Mouse (Mus musculus) brown adipose tissue, adult 24 weeks (tissue): ENCODE data around the gene D230025D16Rik. TPM values are rescaled to one million over a fixed set of nuclear protein-coding genes. Genes with fewer than 3 reads are reported as not detected.
A peak's percentile ranks its signal among the peaks of the same experiment; 100 is the strongest.
"Not testable (repeated sequence)": the region's sequence is repeated elsewhere in the genome, so short reads cannot be mapped to it uniquely, and the experiment has no call there.

Source experiments
- H3K27ac ChIP-seq: fragments of 200-500 bp; replicated peaks from 2 replicates; pipeline ENCODE4 v1.5.1; 2012; ENCODE audit warnings: low read depth, mild to moderate bottlenecking, low read length
- H3K4me1 ChIP-seq: fragments of 200-500 bp; 2 replicates; pipeline ENCODE4 v1.6.1; 2012; ENCODE audit warnings: low read length, mixed read lengths; ENCODE audit not compliant: control insufficient read depth, insufficient read depth, insufficient read length
- H3K4me3 ChIP-seq: fragments of 200-500 bp; 2 replicates; pipeline ENCODE4 v1.5.1; 2012; ENCODE audit warnings: low read depth, mild to moderate bottlenecking, low read length, moderate library complexity; ENCODE audit not compliant: insufficient read depth
- polyA plus RNA-seq: library from polyadenylated mRNA; stranded (reverse); fragments of >200 nt; gene quantifications from 2 replicates; pipeline ENCODE4 v1.2.4, GENCODE M21; 2012; ENCODE audit not compliant: missing spikeins, insufficient read depth, insufficient read length

D230025D16Rik gene
- polyA plus RNA-seq, 1 experiment = 15.1 TPM

- H3K4me3 ChIP-seq = peak within 1 kb of the TSS; percentile 75
- H3K4me1 ChIP-seq = peaks cover 9% of the 10 kb centered on the region
- peak within 1 kb of the TSS; percentile 61; the same call in 1 of the 2 replicates for H3K27ac ChIP-seq
Measured at GRCm38 (mm10) chr8:105289805-105290460, 65.0 kb downstream of the D230025D16Rik start, which contains the start of gene 4931428F04Rik. 4931428F04Rik (minus strand) TSS chr8:105289864.

GRCm38 (mm10) chr8:105290554-105291314 lies 65.8 kb downstream of the D230025D16Rik start:
- no peak overlapping the region for H3K4me3 ChIP-seq
- no peak overlapping the region for H3K27ac ChIP-seq

GRCm38 (mm10) chr8:105291364-105291763 lies 66.4 kb downstream of the D230025D16Rik start:
- H3K27ac ChIP-seq, H3K4me3 ChIP-seq, H3K4me1 ChIP-seq: not testable (repeated sequence)

More at GRCm38 (mm10) chr8:105290554-105291314, 65.8 kb downstream of the D230025D16Rik start:
- peaks cover 9% of the 10 kb centered on the region for H3K4me1 ChIP-seq

- H3K4me3 ChIP-seq, H3K4me1 ChIP-seq: not testable (repeated sequence)
Measured at GRCm38 (mm10) chr8:105291802-105292201, 66.9 kb downstream of the D230025D16Rik start.

GRCm38 (mm10) chr8:105292471-105292870 lies 67.5 kb downstream of the D230025D16Rik start:
- Histone ChIP-seq H3K4me1 (peaks cover 9% of the 10 kb centered on the region), H3K4me3 (no peak overlapping the region), H3K27ac (no peak overlapping the region)

More at GRCm38 (mm10) chr8:105291802-105292201, 66.9 kb downstream of the D230025D16Rik start:
- not testable (repeated sequence) for H3K27ac ChIP-seq

DNA sequence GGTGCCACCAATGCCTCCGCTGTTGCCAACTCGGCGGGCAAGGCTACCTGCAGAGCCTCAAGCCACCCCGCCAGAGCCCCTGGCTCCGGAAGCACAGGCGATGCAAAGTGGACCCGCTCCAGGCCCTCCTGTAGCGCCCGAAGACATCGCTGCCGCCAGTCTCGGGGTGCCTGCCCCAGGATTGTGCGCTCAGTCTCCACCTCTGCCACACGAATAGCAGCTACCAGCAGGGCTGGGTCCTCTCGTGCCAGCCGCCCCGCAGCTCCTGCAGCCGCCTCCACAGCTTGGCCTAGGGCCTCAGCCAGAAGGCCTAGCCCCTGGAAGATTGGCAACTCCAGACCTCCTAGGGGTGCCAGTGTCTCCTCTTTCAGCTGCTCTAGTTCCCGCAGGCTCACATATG lies 68.5 kb downstream of the D230025D16Rik start:
- peaks cover 9% of the 10 kb centered on the region for H3K4me1 ChIP-seq
- no peak overlapping the region for H3K4me3 ChIP-seq
- no peak overlapping the region for H3K27ac ChIP-seq

GRCm38 (mm10) chr8:105294776-105295175 lies 69.8 kb downstream of the D230025D16Rik start:
- Histone ChIP-seq H3K4me3 (peak overlapping the region; percentile 55), H3K4me1 (peaks cover 11% of the 10 kb centered on the region), H3K27ac (peak overlapping the region; percentile 80)

DNA sequence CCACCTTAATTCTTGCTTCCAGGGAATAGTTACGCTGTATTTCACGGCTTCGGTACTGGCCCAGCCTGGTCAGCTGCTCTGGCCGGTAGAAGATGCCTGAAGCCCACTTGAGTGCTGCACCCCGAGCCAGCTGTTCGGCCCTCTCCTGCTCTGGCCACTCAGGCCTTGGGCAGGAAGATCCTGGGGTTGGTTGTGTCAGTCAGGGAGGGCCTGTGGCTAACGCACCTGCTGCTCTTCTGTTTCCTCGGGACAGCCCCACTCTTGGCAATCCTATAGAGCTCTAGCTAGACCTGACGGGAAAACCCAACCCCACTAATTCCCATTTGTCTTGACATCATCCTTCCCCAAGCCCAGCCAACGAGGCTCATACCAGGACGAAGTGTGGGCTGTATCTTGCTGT lies 70.3 kb downstream of the D230025D16Rik start:
- Histone ChIP-seq H3K4me3 (peak overlapping the region; percentile 55), H3K4me1 (peaks cover 7% of the 10 kb centered on the region; the same call in 1 of the 2 replicates), H3K27ac (peak overlapping the region; percentile 80)

GRCm38 (mm10) chr8:105295895-105296573 lies 71.1 kb downstream of the D230025D16Rik start, which contains the start of gene Exoc3l:
Exoc3l (minus strand) TSS chr8:105296101.
- Histone ChIP-seq H3K4me1 (0 out of 2 replicates have a peak, but pooled peaks cover 3% of the 10 kb centered on the region), H3K4me3 (peak within 1 kb of the TSS; percentile 55), H3K27ac (peak within 1 kb of the TSS; percentile 80)

DNA sequence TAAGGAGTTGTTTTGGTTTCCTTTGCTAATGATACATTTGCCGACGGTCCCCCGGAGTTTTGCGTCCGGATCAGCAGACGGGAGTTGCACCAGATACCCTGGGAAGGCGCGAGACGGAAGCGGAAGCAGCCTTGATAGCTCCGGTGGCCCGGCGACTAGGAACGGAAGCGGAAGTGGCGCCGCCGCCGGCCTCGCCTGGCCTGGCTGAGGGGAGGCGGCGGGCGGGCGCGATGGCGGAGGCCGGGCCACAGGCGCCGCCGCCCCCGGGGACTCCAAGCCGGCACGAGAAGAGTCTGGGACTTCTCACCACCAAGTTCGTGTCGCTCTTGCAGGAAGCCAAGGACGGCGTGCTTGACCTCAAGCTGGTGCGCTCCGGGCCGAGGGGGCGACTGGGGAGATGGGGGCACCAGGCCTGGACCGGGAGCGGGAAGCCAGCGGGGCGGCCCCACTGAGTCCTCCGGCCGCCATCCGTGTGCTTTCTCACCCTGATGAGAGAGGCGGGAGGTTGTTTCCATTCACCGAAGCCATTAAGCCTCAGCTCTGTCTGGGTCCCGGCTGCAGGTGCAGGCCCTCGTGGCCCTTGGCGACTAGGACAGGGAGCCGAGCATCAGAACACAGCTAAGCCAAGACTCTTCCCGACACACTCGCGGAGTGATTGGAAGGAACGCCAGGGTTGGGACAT lies 72.7 kb downstream of the D230025D16Rik start, which contains the start of gene E2f4:
E2f4 (plus strand) TSS at position 153 of the 682 bp plus-strand sequence.
- Histone ChIP-seq H3K27ac (peak within 1 kb of the TSS; percentile 80), H3K4me3 (peak within 1 kb of the TSS; percentile 82), H3K4me1 (0 out of 2 replicates have a peak, but pooled peaks cover 3% of the 10 kb centered on the region)

DNA sequence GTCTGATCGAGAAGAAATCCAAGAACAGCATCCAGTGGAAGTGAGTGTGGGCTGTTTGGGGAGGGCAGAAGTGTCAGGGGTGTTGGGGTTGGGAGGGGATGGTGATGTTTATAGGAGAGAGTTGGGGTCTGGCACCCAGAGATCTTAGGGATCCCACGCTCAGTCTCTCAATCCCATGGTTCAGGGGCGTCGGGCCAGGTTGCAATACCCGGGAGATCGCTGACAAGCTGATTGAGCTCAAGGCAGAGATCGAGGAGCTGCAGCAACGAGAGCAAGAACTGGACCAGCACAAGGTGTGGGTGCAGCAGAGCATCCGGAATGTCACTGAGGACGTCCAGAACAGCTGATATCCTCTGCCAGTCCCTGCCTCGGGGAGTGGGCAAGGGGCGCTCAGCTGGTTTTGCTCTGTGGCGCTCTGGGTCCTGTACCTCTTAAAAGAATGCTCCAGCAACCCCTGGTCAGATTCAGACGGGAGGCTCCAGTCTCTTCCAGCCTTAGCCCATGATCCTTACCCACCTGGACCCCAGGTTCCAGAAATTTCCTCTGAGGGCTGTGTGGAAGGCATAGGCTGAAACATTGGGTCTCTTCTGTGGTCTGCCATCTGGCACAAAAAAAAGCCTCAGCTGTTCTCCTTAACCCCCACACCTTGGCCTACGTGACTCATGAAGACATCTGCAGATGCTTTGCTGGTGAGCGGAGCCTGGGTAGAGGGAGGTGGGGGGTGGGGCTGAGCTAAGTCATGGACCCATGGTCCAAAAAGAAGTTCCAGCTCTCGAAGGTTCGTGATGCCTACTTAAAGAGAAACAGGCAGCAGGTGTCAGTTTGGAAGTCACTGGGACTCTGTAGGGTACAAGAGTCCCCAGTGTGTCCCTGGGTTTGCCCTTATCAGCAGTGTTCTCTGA lies 73.7 kb downstream of the D230025D16Rik start:
- no peak overlapping the region for H3K27ac ChIP-seq
- 0 out of 2 replicates have a peak, but pooled peaks cover 3% of the 10 kb centered on the region for H3K4me1 ChIP-seq
- peak overlapping the region; percentile 82 for H3K4me3 ChIP-seq

- H3K27ac ChIP-seq = no peak overlapping the region
- peaks cover 5% of the 10 kb centered on the region; the same call in 1 of the 2 replicates for H3K4me1 ChIP-seq
- no peak overlapping the region for H3K4me3 ChIP-seq
Measured at GRCm38 (mm10) chr8:105299962-105300361, 75.0 kb downstream of the D230025D16Rik start.
